Mouse (Mus musculus) embryonic fibroblast, embryonic 13.5 days (primary cell): Measurements from ENCODE around the gene Tmtc2. TPM values are rescaled to one million over a fixed set of nuclear protein-coding genes. Genes with fewer than 3 reads are reported as not detected.
"Not testable (repeated sequence)": the region's sequence is repeated elsewhere in the genome, so short reads cannot be mapped to it uniquely, and the experiment has no call there.

Experiments
- H3K27ac ChIP-seq: 2 replicates; pipeline ENCODE4 v1.5.1; 2012; ENCODE audit warnings: low read length, control low read depth, inconsistent platforms; ENCODE audit not compliant: insufficient read depth
- H3K4me1 ChIP-seq: 2 replicates; pipeline ENCODE4 v1.6.1; 2011; ENCODE audit warnings: low read length; ENCODE audit not compliant: control insufficient read depth, insufficient read depth
- H3K4me3 ChIP-seq: 2 replicates; pipeline ENCODE4 v1.5.1; 2011; ENCODE audit warnings: mild to moderate bottlenecking, control low read depth, low read length; ENCODE audit not compliant: insufficient read depth
- CTCF ChIP-seq: IDR thresholded peaks from 2 replicates; pipeline ENCODE4 v1.5.1; 2011; ENCODE audit warnings: mild to moderate bottlenecking, control low read depth, low read length, moderate library complexity, borderline replicate concordance; ENCODE audit not compliant: insufficient read depth
- POLR2A ChIP-seq: IDR thresholded peaks from 2 replicates; pipeline ENCODE4 v1.6.1; 2011; ENCODE audit warnings: low read depth, mild to moderate bottlenecking, control low read depth, low read length, moderate library complexity
- polyA plus RNA-seq: library from polyadenylated mRNA; stranded (reverse); fragments of >200 nt; gene quantifications from 2 replicates; pipeline ENCODE4 v1.2.4, GENCODE M21; 2011; ENCODE audit warnings: low read depth; ENCODE audit not compliant: missing spikeins, insufficient read length

The Tmtc2 gene
- polyA plus RNA-seq, 1 experiment: 8.8 TPM

GRCm38 (mm10) chr10:105287064-105287463 lies 287.2 kb downstream of the Tmtc2 start:
- no peak overlapping the region for H3K27ac ChIP-seq
- no peak overlapping the region for H3K4me3 ChIP-seq
- TF ChIP-seq POLR2A: no peak
- H3K4me1 ChIP-seq: peaks cover 2% of the 10 kb centered on the region; the same call in 1 of the 2 replicates

GRCm38 (mm10) chr10:105286221-105286620 lies 288.0 kb downstream of the Tmtc2 start:
- H3K27ac ChIP-seq: no peak overlapping the region
- no peak overlapping the region for H3K4me3 ChIP-seq
- H3K4me1 ChIP-seq: peaks cover 2% of the 10 kb centered on the region; the same call in 1 of the 2 replicates
- TF ChIP-seq CTCF (no peak), POLR2A (no peak)

- Histone ChIP-seq H3K27ac (no peak overlapping the region), H3K4me1 (peaks cover 2% of the 10 kb centered on the region; the same call in 1 of the 2 replicates), H3K4me3 (no peak overlapping the region)
- TF ChIP-seq POLR2A (no peak), CTCF (no peak)
These were observed 290.1 kb downstream of the Tmtc2 start for GRCm38 (mm10) chr10:105284171-105284570.

- Histone ChIP-seq H3K27ac (no peak overlapping the region), H3K4me3 (no peak overlapping the region), H3K4me1 (peaks cover 2% of the 10 kb centered on the region; the same call in 1 of the 2 replicates)
- TF ChIP-seq CTCF (no peak), POLR2A (no peak)
These were observed 293.3 kb downstream of the Tmtc2 start for GRCm38 (mm10) chr10:105280933-105281332.

GRCm38 (mm10) chr10:105260053-105260452 lies 314.2 kb downstream of the Tmtc2 start:
- no peak overlapping the region for H3K27ac ChIP-seq
- no peak overlapping the region for H3K4me3 ChIP-seq
- TF ChIP-seq POLR2A (no peak), CTCF (no peak)
- H3K4me1 ChIP-seq: no peaks in the 10 kb centered on the region

GRCm38 (mm10) chr10:105238291-105238690 lies 336.0 kb downstream of the Tmtc2 start:
- H3K4me3 ChIP-seq, H3K4me1 ChIP-seq, H3K27ac ChIP-seq: not testable (repeated sequence)

GRCm38 (mm10) chr10:105232864-105233263 lies 341.4 kb downstream of the Tmtc2 start:
- no peak overlapping the region for H3K4me3 ChIP-seq
- no peak for TF ChIP-seq POLR2A
- TF ChIP-seq CTCF: no peak
- no peak overlapping the region for H3K27ac ChIP-seq
- H3K4me1 ChIP-seq: no peaks in the 10 kb centered on the region

- H3K27ac ChIP-seq: no peak overlapping the region
- H3K4me3 ChIP-seq: no peak overlapping the region
- TF ChIP-seq POLR2A (no peak), CTCF (no peak)
- no peaks in the 10 kb centered on the region for H3K4me1 ChIP-seq
These were observed 343.8 kb downstream of the Tmtc2 start for GRCm38 (mm10) chr10:105230416-105230815.

- H3K27ac ChIP-seq: no peak overlapping the region; the same call in 1 of the 2 replicates
- H3K4me1 ChIP-seq: no peaks in the 10 kb centered on the region
- TF ChIP-seq CTCF (no peak), POLR2A (no peak)
- H3K4me3 ChIP-seq: no peak overlapping the region
These were observed 345.6 kb downstream of the Tmtc2 start for GRCm38 (mm10) chr10:105228623-105229022.

GRCm38 (mm10) chr10:105227631-105228030 lies 346.6 kb downstream of the Tmtc2 start:
- H3K4me3 ChIP-seq: no peak overlapping the region
- TF ChIP-seq CTCF (no peak), POLR2A (no peak)

GRCm38 (mm10) chr10:105225714-105226113 lies 348.5 kb downstream of the Tmtc2 start:
- no peak overlapping the region for H3K4me3 ChIP-seq
- TF ChIP-seq CTCF: no peak
- no peak for TF ChIP-seq POLR2A
- H3K4me1 ChIP-seq: no peaks in the 10 kb centered on the region
- no peak overlapping the region for H3K27ac ChIP-seq

More at GRCm38 (mm10) chr10:105227631-105228030, 346.6 kb downstream of the Tmtc2 start:
- Histone ChIP-seq H3K4me1 (no peaks in the 10 kb centered on the region), H3K27ac (no peak overlapping the region)

GRCm38 (mm10) chr10:105222904-105223303 lies 351.3 kb downstream of the Tmtc2 start:
- Histone ChIP-seq H3K27ac (no peak overlapping the region), H3K4me1 (no peaks in the 10 kb centered on the region), H3K4me3 (no peak overlapping the region)
- TF ChIP-seq CTCF (no peak), POLR2A (no peak)
